Mouse (Mus musculus): ENCODE results near the gene Proser1.

- TF ChIP-seq CTCF (IDR thresholded peaks at IDR 0.05; ENCODE audit: low read depth, low read length) (no peak), EP300 (IDR thresholded peaks at IDR 0.05; ENCODE audit: insufficient read depth, low read depth, low read length) (no peak), POLR2A (IDR thresholded peaks at IDR 0.05; ENCODE audit: insufficient read depth, low read length) (no peak)
These were observed 47.4 kb upstream of the Proser1 start for GRCm38 (mm10) chr3:53416036-53416506.
